Comparison of ENCODE assay signal across 8 mouse cellular contexts in genomic region chr6:31885196-31885595, GRCm38 (mm10).
A peak's percentile ranks its signal among the peaks of the same experiment; 100 is the strongest.
DNase-seq lines count a peak whose midpoint lies in the region; ATAC-seq and TF ChIP-seq lines count a peak whose summit lies in the region.
"Not testable (repeated sequence)": the region's sequence is repeated elsewhere in the genome, so short reads cannot be mapped to it uniquely, and the experiment has no call there.

No protein-coding gene starts in this region.

- TF ChIP-seq EP300 in MEL (IDR thresholded peaks at IDR 0.05; ENCODE audit: low read depth in 1 of 2, low read length in 2 of 2) = not testable (repeated sequence)

- H3K27me3 ChIP-seq in MEL (ENCODE audit: control insufficient read depth in 1 of 2, insufficient read depth in 2 of 2, low read length in 2 of 2); embryonic facial prominence, embryonic 10.5 days (replicated peaks; ENCODE audit: low read depth, poor library complexity, severe bottlenecking); hindbrain, embryonic 11.5 days (ENCODE audit: control insufficient read depth, insufficient read depth, low read length); limb, embryonic 10.5 days (ENCODE audit: low read depth, poor library complexity, severe bottlenecking): not testable (repeated sequence)

- not testable (repeated sequence) for H3K9ac ChIP-seq in MEL (ENCODE audit: control insufficient read depth, low read depth, low read length, poor library complexity, severe bottlenecking); hindbrain, embryonic 11.5 days (ENCODE audit: low read depth, low read length)

- H3K4me1 ChIP-seq in MEL (ENCODE audit: control insufficient read depth in 1 of 2, insufficient read depth in 2 of 2, low read length in 2 of 2); embryonic facial prominence, embryonic 10.5 days; hindbrain, embryonic 11.5 days (replicated peaks; ENCODE audit: control insufficient read depth, insufficient read depth, low read length); limb, embryonic 10.5 days: not testable (repeated sequence)

- TF ChIP-seq CTCF in MEL (IDR thresholded peaks at IDR 0.05 in 2 of 3, conservative IDR thresholded peaks at IDR 0.05 in 1 of 3; ENCODE audit: control insufficient read depth in 1 of 3, insufficient read depth in 1 of 3, low read depth in 2 of 3, low read length in 3 of 3, poor library complexity in 1 of 3, severe bottlenecking in 1 of 3) = not testable (repeated sequence)

- not testable (repeated sequence) for H3K4me3 ChIP-seq in MEL (ENCODE audit: control insufficient read depth in 1 of 2, insufficient read depth in 1 of 2, low read depth in 2 of 2, low read length in 2 of 2); embryonic facial prominence, embryonic 10.5 days; hindbrain, embryonic 11.5 days (ENCODE audit: low read depth, low read length); limb, embryonic 10.5 days

- TF ChIP-seq POLR2A in MEL (IDR thresholded peaks at IDR 0.05; ENCODE audit: control insufficient read depth in 1 of 2, insufficient read depth in 1 of 2, low read depth in 1 of 2, low read length in 2 of 2, poor library complexity in 1 of 2) = not testable (repeated sequence)

- not testable (repeated sequence) for H3K9me3 ChIP-seq in MEL (replicated peaks; ENCODE audit: insufficient read depth, low read length); embryonic facial prominence, embryonic 10.5 days; hindbrain, embryonic 11.5 days (ENCODE audit: control insufficient read depth, low read length); limb, embryonic 10.5 days (replicated peaks)

- not testable (repeated sequence) for TF ChIP-seq RAD21 in MEL (IDR thresholded peaks at IDR 0.05; ENCODE audit: low read depth, low read length)

- peak; percentile 18 for DNase-seq in MEL (ENCODE audit: low read depth, low spot score)
- DNase-seq in adrenal gland, postnatal 10 days = peak; percentile 4
- peak; percentile 57 for DNase-seq in embryo, embryonic 10 days (ENCODE audit: low spot score)
- DNase-seq in embryonic facial prominence, embryonic 10.5 days (ENCODE audit: low spot score) = peak; percentile 49
- DNase-seq in hindbrain, embryonic 11.5 days (ENCODE audit: low spot score) = peak; percentile 41
- peak; percentile 54 for DNase-seq in limb, embryonic 10.5 days (ENCODE audit: low spot score)
- peak; percentile 60 for DNase-seq in mesoderm, embryonic 11.5 days (ENCODE audit: low read depth, low spot score)
- DNase-seq in retina, embryonic 14.5 days (ENCODE audit: low spot score) = peak; percentile 49

- ATAC-seq in hindbrain, embryonic 11.5 days (ENCODE audit: low FRiP score) = not testable (repeated sequence)

- H3K4me2 ChIP-seq in hindbrain, embryonic 11.5 days (replicated peaks; ENCODE audit: low read depth, low read length) = not testable (repeated sequence)

- H3K79me2 ChIP-seq in MEL (ENCODE audit: control insufficient read depth, insufficient read depth, low read length, poor library complexity) = not testable (repeated sequence)

- WGBS in embryonic facial prominence, embryonic 10.5 days = 0% methylated on average over 1 of the region's 1 CpGs
- 5% methylated on average over 1 of the region's 1 CpGs for WGBS in hindbrain, embryonic 11.5 days
- WGBS in limb, embryonic 10.5 days = 21% methylated on average over 1 of the region's 1 CpGs

- not testable (repeated sequence) for H3K36me3 ChIP-seq in MEL (ENCODE audit: control insufficient read depth in 1 of 2, insufficient read depth in 2 of 2, low read length in 2 of 2); embryonic facial prominence, embryonic 10.5 days (replicated peaks); hindbrain, embryonic 11.5 days (ENCODE audit: control insufficient read depth, insufficient read depth, low read length); limb, embryonic 10.5 days

- not testable (repeated sequence) for H3K27ac ChIP-seq in MEL (ENCODE audit: control insufficient read depth, low read depth, low read length); embryonic facial prominence, embryonic 10.5 days (replicated peaks); hindbrain, embryonic 11.5 days (ENCODE audit: low read depth, low read length); limb, embryonic 10.5 days

Comparison
In these comparisons a context has a peak if more than half of its experiments do, and no peak if none do; other contexts are left out.
1. DNase-seq: peak in every context shown above with its lines; median percentile 60 in mesoderm, embryonic 11.5 days; 57 in embryo, embryonic 10 days; 54 in limb, embryonic 10.5 days; 49 in embryonic facial prominence, embryonic 10.5 days; 49 in retina, embryonic 14.5 days; 41 in hindbrain, embryonic 11.5 days; 18 in MEL; 4 in adrenal gland, postnatal 10 days.